In the genomic region with DNA sequence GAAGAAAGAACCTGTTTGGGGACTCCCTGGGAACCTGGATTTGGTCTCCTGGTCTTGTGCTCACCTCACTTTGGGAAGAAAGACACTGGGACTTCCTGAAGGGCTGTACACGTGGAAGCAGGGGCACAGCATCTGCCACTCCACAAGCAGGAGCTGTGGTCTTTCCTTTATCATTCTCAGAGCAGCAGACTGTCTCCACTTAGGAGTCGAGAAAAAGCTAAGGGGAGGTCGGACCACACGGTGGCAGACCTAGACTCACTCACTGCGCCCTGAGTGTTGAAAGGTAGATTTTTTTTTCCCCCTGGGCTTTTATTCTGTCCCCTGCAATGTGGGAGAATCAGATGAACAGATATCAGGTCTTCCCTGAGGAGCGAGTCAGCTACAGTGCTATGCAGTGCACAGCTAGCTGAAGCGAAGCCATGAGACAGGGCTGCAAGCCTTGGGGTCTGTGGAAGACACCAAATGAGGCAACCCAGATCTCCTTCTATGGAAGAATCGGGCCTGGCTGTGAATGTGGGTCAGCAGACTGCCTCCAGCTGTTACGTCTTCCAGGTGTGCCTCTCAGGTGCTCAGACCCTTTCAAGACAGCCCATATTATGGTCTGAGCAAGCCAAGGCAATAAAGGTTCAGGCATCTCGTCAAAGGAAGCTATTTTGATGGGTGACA, we compare ENCODE assay signal across 15 mouse cellular contexts.
"Had no signal": no experiment of that assay in that cellular context is flagged by ENCODE, and none has a peak within 500 bp of the region (broad histone marks: within the 10 kb centered on the region; RNA-seq: fewer than 3 reads in every experiment).

No protein-coding gene starts in this region.

- H3K27ac ChIP-seq: kidney, postnatal 0 days; limb, embryonic 13.5 days; liver, embryonic 15.5 days; lung, embryonic 15.5 days; midbrain, embryonic 13.5 days; neural tube, embryonic 12.5 days had no signal

- DNase-seq: kidney, adult 11 months; kidney, adult 9 months; kidney, postnatal 36 days; layer of hippocampus, adult 9-11 months; layer of hippocampus, postnatal 36 days; lung, postnatal 14 days; right cerebral cortex, adult 18-20 months; right cerebral cortex, postnatal 25 days had no signal

- H3K4me1 ChIP-seq: liver, embryonic 15.5 days; lung, embryonic 15.5 days; midbrain, embryonic 13.5 days; neural tube, embryonic 12.5 days had no signal

- H3K27me3 ChIP-seq: liver, embryonic 15.5 days; lung, embryonic 15.5 days; midbrain, embryonic 13.5 days; neural tube, embryonic 12.5 days had no signal

- ATAC-seq: midbrain, embryonic 13.5 days had no signal

- H3K36me3 ChIP-seq: limb, embryonic 13.5 days; liver, embryonic 15.5 days; lung, embryonic 15.5 days; midbrain, embryonic 13.5 days; neural tube, embryonic 12.5 days had no signal

- H3K4me2 ChIP-seq: limb, embryonic 13.5 days; liver, embryonic 15.5 days; lung, embryonic 15.5 days; midbrain, embryonic 13.5 days; neural tube, embryonic 12.5 days had no signal

- H3K9me3 ChIP-seq: limb, embryonic 13.5 days; liver, embryonic 15.5 days; lung, embryonic 15.5 days; midbrain, embryonic 13.5 days; neural tube, embryonic 12.5 days had no signal

- H3K9ac ChIP-seq: limb, embryonic 13.5 days; liver, embryonic 15.5 days; lung, embryonic 15.5 days; midbrain, embryonic 13.5 days; neural tube, embryonic 12.5 days had no signal

- H3K4me3 ChIP-seq: limb, embryonic 13.5 days; liver, embryonic 15.5 days; lung, embryonic 15.5 days; midbrain, embryonic 13.5 days; myocyte; neural tube, embryonic 12.5 days had no signal
